Mouse (Mus musculus): ENCODE results near the gene Hoxa4.

- no peak for TF ChIP-seq POLR2A (IDR thresholded peaks at IDR 0.05; ENCODE audit: low read depth, low read length)
- TF ChIP-seq CTCF (IDR thresholded peaks at IDR 0.05; ENCODE audit: extremely low read depth, insufficient read length, insufficient replicate concordance, low read depth, low read length), result no peak
Measured at GRCm38 (mm10) chr6:52177806-52178205, 13.7 kb downstream of the Hoxa4 start.

Measured in small intestine, adult 2 months (tissue).